Mouse (Mus musculus) embryonic facial prominence, embryonic 14.5 days (tissue): ENCODE results near the gene Prickle2. TPM values are rescaled to one million over a fixed set of nuclear protein-coding genes. Genes with fewer than 3 reads are reported as not detected.

Source experiments
- ATAC-seq: fragments of 200-750 bp; cut with Nextera tagmentation; 2 replicates; pipeline ENCODE4 v1.8.0; 2017; ENCODE audit warnings: low read depth, moderate number of reproducible peaks, moderate TSS enrichment
- DNase-seq: peaks from one replicate; pipeline ENCODE4 v3.0.0-alpha.2; 2015; ENCODE audit warnings: low spot score
- H3K27ac ChIP-seq: fragments of 300-500 bp; sonication (generic); replicated peaks from 2 replicates; pipeline ENCODE4 v1.5.1; 2014; ENCODE audit warnings: low read depth, mild to moderate bottlenecking, low read length, moderate library complexity
- H3K27me3 ChIP-seq: fragments of 300-500 bp; sonication (generic); replicated peaks from 2 replicates; pipeline ENCODE4 v1.6.1; 2014; ENCODE audit warnings: low read length; ENCODE audit not compliant: control insufficient read depth, insufficient read depth
- H3K36me3 ChIP-seq: fragments of 300-500 bp; sonication (generic); 2 replicates; pipeline ENCODE4 v1.6.1; 2014; ENCODE audit warnings: low read length, mixed read lengths; ENCODE audit not compliant: control insufficient read depth, insufficient read depth
- H3K4me1 ChIP-seq: fragments of 300-500 bp; sonication (generic); 2 replicates; pipeline ENCODE4 v1.6.1; 2014; ENCODE audit warnings: antibody characterized with exemption, low read length; ENCODE audit not compliant: control insufficient read depth, insufficient read depth
- H3K4me2 ChIP-seq: fragments of 300-500 bp; sonication (generic); 2 replicates; pipeline ENCODE4 v1.6.1; 2014; ENCODE audit warnings: low read depth, mild to moderate bottlenecking, low read length, moderate library complexity, mixed read lengths
- H3K4me3 ChIP-seq: fragments of 300-500 bp; sonication (generic); 2 replicates; pipeline ENCODE4 v1.5.1; 2014; ENCODE audit warnings: low read depth, mild to moderate bottlenecking, low read length
- H3K9ac ChIP-seq: fragments of 300-500 bp; sonication (generic); 2 replicates; pipeline ENCODE4 v1.6.1; 2014; ENCODE audit warnings: low read depth, mild to moderate bottlenecking, low read length, moderate library complexity, mixed read lengths
- H3K9me3 ChIP-seq: fragments of 300-500 bp; sonication (generic); 2 replicates; pipeline ENCODE4 v1.6.1; 2016; ENCODE audit warnings: low read length; ENCODE audit not compliant: control insufficient read depth
- WGBS: fragments of 180-500 bp; shearing (Covaris S2); extraction: QIAGEN DNeasy Blood & Tissue Kit; methylation state at CpG from one replicate; pipeline ENCODE4 v1.1.7; 2014; 5-methylcytosine and 5-hydroxymethylcytosine counted together
- polyA plus RNA-seq: library from polyadenylated mRNA; unstranded; fragments of >200 nt; fragmentation: Nextera tagmentation; extraction: Ambion mirVana; gene quantifications from 2 replicates; pipeline ENCODE4 v1.2.1, GENCODE M21; 2014

Gene Prickle2
- polyA plus RNA-seq, 1 experiment from 2014 or later: 7.0 TPM

DNA sequence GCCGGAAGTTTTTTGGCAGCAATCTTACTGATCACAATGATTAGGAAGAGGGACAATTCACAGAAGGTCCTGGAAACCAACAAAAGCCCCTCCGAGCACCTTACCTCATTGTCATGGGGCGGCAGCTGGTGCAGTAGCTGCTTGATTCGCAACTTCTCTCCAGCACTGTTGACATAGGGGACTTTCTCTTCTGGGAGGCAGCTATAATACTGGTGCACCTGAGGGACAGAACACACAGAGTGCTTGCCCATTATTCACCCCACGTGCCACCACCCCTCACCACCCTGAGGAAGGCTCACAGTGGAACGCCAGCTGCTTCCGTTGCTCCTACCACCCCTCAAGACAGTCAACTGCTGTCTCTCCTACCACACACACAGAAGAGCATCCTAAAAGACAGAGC lies 280.5 kb downstream of the Prickle2 start:
- peak; percentile 44; the same call in 1 of the 2 replicates for ATAC-seq
- WGBS: 83% methylated on average over 7 of the region's 7 CpGs

DNA sequence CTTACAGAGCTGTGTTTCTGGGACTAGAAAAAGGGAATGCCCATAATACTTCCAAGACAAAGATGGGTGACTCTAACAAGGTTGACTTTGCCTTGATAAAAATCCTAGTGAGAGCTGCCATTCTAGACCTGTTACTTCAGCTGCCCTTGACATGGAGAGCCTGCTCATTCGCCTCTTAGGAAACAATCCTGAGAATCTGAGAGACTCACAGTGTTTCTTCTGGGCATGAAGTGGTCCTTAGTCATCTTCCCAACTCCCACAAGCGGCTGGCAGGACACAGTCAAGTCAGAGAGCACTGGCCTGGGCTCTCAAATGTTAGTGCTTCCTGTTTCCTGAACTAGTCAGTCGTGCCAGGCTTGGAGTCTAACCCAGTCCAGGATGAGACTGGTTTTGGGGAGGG lies 281.0 kb downstream of the Prickle2 start:
- H3K4me3 ChIP-seq: no peak overlapping the region
- WGBS: 67% methylated on average over 3 of the region's 3 CpGs
- H3K9ac ChIP-seq: no peak overlapping the region
- no peaks in the 10 kb centered on the region for H3K27me3 ChIP-seq
- no peaks in the 10 kb centered on the region for H3K9me3 ChIP-seq
- no peak overlapping the region for H3K4me2 ChIP-seq
- ATAC-seq (no peak), DNase-seq (no peak)
- H3K4me1 ChIP-seq: peaks cover 7% of the 10 kb centered on the region; the same call in 1 of the 2 replicates
- H3K27ac ChIP-seq: no peak overlapping the region
- H3K36me3 ChIP-seq: peaks cover 13% of the 10 kb centered on the region

More for the DNA sequence above, 280.5 kb downstream of the Prickle2 start:
- Histone ChIP-seq H3K36me3 (peaks cover 13% of the 10 kb centered on the region), H3K4me3 (no peak overlapping the region), H3K27ac (no peak overlapping the region), H3K27me3 (no peaks in the 10 kb centered on the region), H3K9me3 (no peaks in the 10 kb centered on the region), H3K9ac (no peak overlapping the region), H3K4me1 (peaks cover 7% of the 10 kb centered on the region; the same call in 1 of the 2 replicates), H3K4me2 (no peak overlapping the region)
- DNase-seq: no peak

DNA sequence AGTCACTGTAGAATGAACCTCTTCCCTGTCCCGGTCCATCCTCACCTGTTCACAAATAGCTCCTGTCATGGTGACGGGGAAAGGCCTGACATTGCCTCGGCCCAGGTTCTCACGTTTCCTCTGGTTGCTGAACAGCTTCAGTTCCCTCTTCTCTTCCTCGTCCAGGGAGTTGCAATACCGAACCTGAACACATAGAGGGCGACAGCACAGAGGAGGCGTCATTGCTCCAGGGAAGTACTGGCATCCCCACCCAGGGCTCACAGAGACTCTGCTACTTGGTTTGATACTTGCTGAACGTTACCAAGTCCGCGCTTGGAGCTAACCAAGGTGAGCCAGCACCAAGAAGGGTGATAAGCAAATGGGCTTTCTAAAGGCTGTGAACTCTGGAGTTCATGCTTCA lies 283.7 kb downstream of the Prickle2 start:
- Histone ChIP-seq H3K9ac (no peak overlapping the region), H3K4me2 (no peak overlapping the region), H3K9me3 (no peaks in the 10 kb centered on the region), H3K27ac (no peak overlapping the region), H3K27me3 (no peaks in the 10 kb centered on the region), H3K4me3 (no peak overlapping the region), H3K36me3 (peaks cover 17% of the 10 kb centered on the region), H3K4me1 (peaks cover 2% of the 10 kb centered on the region; the same call in 1 of the 2 replicates)
- no peak for DNase-seq
- 38% methylated on average over 11 of the region's 11 CpGs for WGBS
- no peak for ATAC-seq

DNA sequence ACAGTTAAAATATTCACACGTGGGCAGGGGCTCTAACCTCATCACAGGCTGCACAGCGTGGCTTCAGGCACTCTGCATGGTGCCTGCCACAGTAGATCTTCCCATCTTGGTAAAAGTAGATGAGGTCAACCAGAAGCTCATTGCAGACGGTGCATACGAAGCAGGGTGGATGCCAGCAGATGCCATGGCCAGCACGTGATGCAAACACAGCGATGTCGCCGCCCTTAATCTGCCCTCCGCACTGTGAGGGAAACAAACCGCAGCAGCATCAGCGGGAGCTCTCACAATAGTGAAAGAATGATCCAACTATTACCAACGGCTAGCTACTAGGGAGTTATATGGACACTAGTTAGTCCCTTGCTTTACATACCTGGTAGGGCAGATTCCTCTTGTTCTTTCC lies 285.8 kb downstream of the Prickle2 start:
- ATAC-seq: no peak
- H3K4me3 ChIP-seq: no peak overlapping the region
- 88% methylated on average over 12 of the region's 12 CpGs for WGBS

GRCm38 (mm10) chr6:92415405-92415755 lies 290.6 kb downstream of the Prickle2 start:
- Histone ChIP-seq H3K9me3 (no peaks in the 10 kb centered on the region), H3K4me1 (peaks cover 17% of the 10 kb centered on the region), H3K4me3 (no peak overlapping the region), H3K9ac (no peak overlapping the region), H3K27ac (peak overlapping the region; percentile 88), H3K36me3 (peaks cover 19% of the 10 kb centered on the region; the same call in 1 of the 2 replicates), H3K27me3 (no peaks in the 10 kb centered on the region), H3K4me2 (no peak overlapping the region)
- ATAC-seq: no peak
- 86% methylated on average over 7 of the region's 7 CpGs for WGBS
- no peak for DNase-seq

More for the DNA sequence above, 285.8 kb downstream of the Prickle2 start:
- H3K9ac ChIP-seq: no peak overlapping the region
- DNase-seq: no peak
- H3K36me3 ChIP-seq: peaks cover 20% of the 10 kb centered on the region
- no peak overlapping the region for H3K4me2 ChIP-seq
- peaks cover 4% of the 10 kb centered on the region for H3K4me1 ChIP-seq
- no peaks in the 10 kb centered on the region for H3K9me3 ChIP-seq
- no peaks in the 10 kb centered on the region for H3K27me3 ChIP-seq
- H3K27ac ChIP-seq: no peak overlapping the region

GRCm38 (mm10) chr6:92414478-92415404 lies 291.2 kb downstream of the Prickle2 start:
- Histone ChIP-seq H3K4me2 (no peak overlapping the region), H3K4me1 (peaks cover 17% of the 10 kb centered on the region), H3K27ac (peak overlapping the region; percentile 88), H3K9ac (0 out of 2 replicates have a peak overlapping the region, but pooled peaks have one; percentile 34), H3K4me3 (no peak overlapping the region), H3K9me3 (no peaks in the 10 kb centered on the region), H3K27me3 (no peaks in the 10 kb centered on the region), H3K36me3 (peaks cover 25% of the 10 kb centered on the region; the same call in 1 of the 2 replicates)
- WGBS: 33% methylated on average over 8 of the region's 8 CpGs
- ATAC-seq (peak; percentile 96), DNase-seq (peak; percentile 95)

DNA sequence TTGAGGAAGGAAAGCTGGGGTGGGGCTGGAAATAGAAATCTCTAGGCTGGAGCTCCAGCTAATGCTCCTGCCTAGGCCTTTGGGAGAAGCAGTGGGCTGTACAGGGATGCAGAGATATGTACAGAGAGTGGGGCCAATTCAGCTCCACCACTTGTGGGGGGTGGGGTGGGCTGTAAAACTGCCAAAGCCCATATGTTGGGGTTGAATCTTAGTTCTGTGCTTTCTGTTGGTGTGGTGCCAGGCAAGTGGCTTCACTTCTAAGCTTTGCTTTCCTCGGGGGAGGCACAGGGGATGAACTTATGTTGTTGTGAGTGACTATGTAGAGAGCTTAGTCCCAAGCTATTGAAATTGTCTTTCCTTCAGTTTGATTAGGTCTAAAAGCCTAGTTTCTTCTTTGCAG lies 292.0 kb downstream of the Prickle2 start:
- 50% methylated on average over 1 of the region's 1 CpGs for WGBS
- peak overlapping the region; percentile 88 for H3K27ac ChIP-seq
- ATAC-seq (peak; percentile 38), DNase-seq (peak; percentile 83)
- H3K27me3 ChIP-seq: no peaks in the 10 kb centered on the region
- peaks cover 17% of the 10 kb centered on the region for H3K4me1 ChIP-seq
- no peak overlapping the region for H3K4me3 ChIP-seq
- no peak overlapping the region for H3K4me2 ChIP-seq
- H3K9ac ChIP-seq: 0 out of 2 replicates have a peak overlapping the region, but pooled peaks have one; percentile 34
- H3K9me3 ChIP-seq: no peaks in the 10 kb centered on the region
- peaks cover 22% of the 10 kb centered on the region; the same call in 1 of the 2 replicates for H3K36me3 ChIP-seq

DNA sequence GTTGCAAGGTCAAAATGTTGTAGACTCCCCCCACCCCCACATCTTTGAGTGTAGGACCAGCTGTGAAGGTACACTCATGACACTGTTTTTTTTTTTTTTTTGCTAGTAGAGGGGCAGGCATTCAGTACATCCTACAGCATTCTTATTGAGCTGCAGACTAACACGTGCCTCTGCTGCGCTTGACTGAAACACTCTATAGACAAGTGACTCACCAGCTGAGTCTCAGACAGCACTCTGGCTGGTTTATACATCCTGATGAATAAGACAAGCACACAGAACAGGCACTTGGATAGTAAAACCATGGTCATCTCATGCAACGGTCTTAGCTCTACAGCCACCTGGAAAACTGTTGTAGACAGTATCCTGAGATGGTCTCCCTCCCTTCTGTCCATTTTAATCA lies 296.2 kb downstream of the Prickle2 start:
- H3K27ac ChIP-seq: no peak overlapping the region
- DNase-seq (no peak), ATAC-seq (no peak)
- no peak overlapping the region for H3K9ac ChIP-seq
- H3K36me3 ChIP-seq: peaks cover 31% of the 10 kb centered on the region
- no peak overlapping the region for H3K4me3 ChIP-seq
- H3K4me1 ChIP-seq: peaks cover 10% of the 10 kb centered on the region
- 91% methylated on average over 3 of the region's 3 CpGs for WGBS
- no peaks in the 10 kb centered on the region for H3K27me3 ChIP-seq
- no peaks in the 10 kb centered on the region for H3K9me3 ChIP-seq
- no peak overlapping the region for H3K4me2 ChIP-seq
